Mouse (Mus musculus): ENCODE measurements around the gene Fam206a. TPM values are rescaled to one million over a fixed set of nuclear protein-coding genes. Genes with fewer than 3 reads are reported as not detected.

Fam206a gene
- polyA plus RNA-seq, 1 experiment from 2014 or later: 23.0 TPM

GRCm38 (mm10) chr4:56845896-56846533 is 43.9 kb downstream of the Fam206a start:
- peaks cover 3% of the 10 kb centered on the region; the same call in 1 of the 2 replicates for H3K9me3 ChIP-seq
- H3K4me1 ChIP-seq: peaks cover 5% of the 10 kb centered on the region
- H3K27me3 ChIP-seq: no peaks in the 10 kb centered on the region
- no peak for ATAC-seq (ENCODE audit: low FRiP score, low read depth)
- H3K4me2 ChIP-seq (replicated peaks): no peak overlapping the region
- 67% methylated on average over 12 of the region's 12 CpGs for WGBS
- no peak overlapping the region for H3K27ac ChIP-seq
- peaks cover 32% of the 10 kb centered on the region for H3K36me3 ChIP-seq
- no peak overlapping the region for H3K4me3 ChIP-seq
- H3K9ac ChIP-seq: no peak overlapping the region

GRCm38 (mm10) chr4:56847400-56847799 is 45.3 kb downstream of the Fam206a start:
- Histone ChIP-seq H3K27ac (no peak overlapping the region), H3K9me3 (peaks cover 3% of the 10 kb centered on the region; the same call in 1 of the 2 replicates), H3K4me2 (replicated peaks) (no peak overlapping the region), H3K4me1 (peaks cover 11% of the 10 kb centered on the region), H3K36me3 (peaks cover 22% of the 10 kb centered on the region), H3K4me3 (no peak overlapping the region), H3K9ac (no peak overlapping the region), H3K27me3 (no peaks in the 10 kb centered on the region)
- WGBS: 91% methylated on average over 3 of the region's 3 CpGs
- no peak for ATAC-seq (ENCODE audit: low FRiP score, low read depth)

GRCm38 (mm10) chr4:56848044-56848443 is 45.9 kb downstream of the Fam206a start:
- no peaks in the 10 kb centered on the region for H3K27me3 ChIP-seq
- ATAC-seq (ENCODE audit: low FRiP score, low read depth): no peak
- 88% methylated on average over 6 of the region's 6 CpGs for WGBS

GRCm38 (mm10) chr4:56850724-56851123 is 48.6 kb downstream of the Fam206a start:
- peaks cover 3% of the 10 kb centered on the region; the same call in 1 of the 2 replicates for H3K36me3 ChIP-seq
- H3K4me3 ChIP-seq: no peak overlapping the region
- H3K27ac ChIP-seq: peak overlapping the region; percentile 11; the same call in 1 of the 2 replicates
- peaks cover 23% of the 10 kb centered on the region for H3K4me1 ChIP-seq
- H3K9ac ChIP-seq: 0 out of 2 replicates have a peak overlapping the region, but pooled peaks have one; percentile 8
- no peak for ATAC-seq (ENCODE audit: low FRiP score, low read depth)
- no peaks in the 10 kb centered on the region for H3K9me3 ChIP-seq
- H3K27me3 ChIP-seq: no peaks in the 10 kb centered on the region
- no peak overlapping the region for H3K4me2 ChIP-seq (replicated peaks)
- WGBS: 35% methylated on average over 6 of the region's 6 CpGs

More at GRCm38 (mm10) chr4:56848044-56848443, 45.9 kb downstream of the Fam206a start:
- Histone ChIP-seq H3K9ac (no peak overlapping the region), H3K4me1 (peaks cover 16% of the 10 kb centered on the region), H3K27ac (no peak overlapping the region), H3K4me3 (no peak overlapping the region), H3K4me2 (replicated peaks) (no peak overlapping the region), H3K9me3 (peaks cover 3% of the 10 kb centered on the region; the same call in 1 of the 2 replicates), H3K36me3 (peaks cover 22% of the 10 kb centered on the region)

- WGBS: 92% methylated on average over 5 of the region's 5 CpGs
- Histone ChIP-seq H3K27me3 (no peaks in the 10 kb centered on the region), H3K27ac (no peak overlapping the region), H3K9ac (no peak overlapping the region), H3K4me2 (replicated peaks) (no peak overlapping the region), H3K36me3 (no peaks in the 10 kb centered on the region), H3K4me3 (no peak overlapping the region), H3K9me3 (no peaks in the 10 kb centered on the region), H3K4me1 (peaks cover 19% of the 10 kb centered on the region; the same call in 1 of the 2 replicates)
- ATAC-seq (ENCODE audit: low FRiP score, low read depth): no peak
These were observed 53.8 kb downstream of the Fam206a start for GRCm38 (mm10) chr4:56855935-56856334.

- Histone ChIP-seq H3K4me2 (replicated peaks) (no peak overlapping the region), H3K4me3 (no peak overlapping the region), H3K27me3 (no peaks in the 10 kb centered on the region), H3K36me3 (no peaks in the 10 kb centered on the region), H3K9ac (no peak overlapping the region), H3K9me3 (no peaks in the 10 kb centered on the region), H3K4me1 (peaks cover 15% of the 10 kb centered on the region; the same call in 1 of the 2 replicates), H3K27ac (no peak overlapping the region)
- 77% methylated on average over 8 of the region's 8 CpGs for WGBS
- ATAC-seq (ENCODE audit: low FRiP score, low read depth): no peak; the same call in 1 of the 2 replicates
These were observed 54.3 kb downstream of the Fam206a start for GRCm38 (mm10) chr4:56856371-56856949.

- H3K4me3 ChIP-seq: no peak overlapping the region
- H3K27me3 ChIP-seq: no peaks in the 10 kb centered on the region
- H3K9me3 ChIP-seq: no peaks in the 10 kb centered on the region
- ATAC-seq (ENCODE audit: low FRiP score, low read depth): no peak
- 75% methylated on average over 9 of the region's 9 CpGs for WGBS
- H3K4me2 ChIP-seq (replicated peaks): no peak overlapping the region
- no peak overlapping the region for H3K27ac ChIP-seq
- no peak overlapping the region; the same call in 1 of the 2 replicates for H3K9ac ChIP-seq
- peaks cover 12% of the 10 kb centered on the region for H3K4me1 ChIP-seq
- H3K36me3 ChIP-seq: no peaks in the 10 kb centered on the region
These were observed 56.6 kb downstream of the Fam206a start for GRCm38 (mm10) chr4:56858733-56859132.

Other genes starting within 250 kb of the Fam206a start
- gene Gm26657, start 62.3 kb upstream of the Fam206a start, polyA plus RNA-seq (2015; fragmentation: Nextera tagmentation; extraction: Ambion mirVana): not detected in 2 replicates
- not detected in 2 replicates for gene Actl7b, start 60.9 kb upstream of the Fam206a start, polyA plus RNA-seq (2015; fragmentation: Nextera tagmentation; extraction: Ambion mirVana)
- not detected in 2 replicates for gene Actl7a, start 58.9 kb upstream of the Fam206a start, polyA plus RNA-seq (2015; fragmentation: Nextera tagmentation; extraction: Ambion mirVana)
- 60.6 and 60.9 TPM in 2 replicates for gene Elp1, start within 50 bp of the Fam206a start, polyA plus RNA-seq (2015; fragmentation: Nextera tagmentation; extraction: Ambion mirVana)
- 31.2 and 31.7 TPM in 2 replicates for gene Ctnnal1, start 62.8 kb downstream of the Fam206a start, polyA plus RNA-seq (2015; fragmentation: Nextera tagmentation; extraction: Ambion mirVana)
- 10.0 and 11.6 TPM in 2 replicates for gene Tmem245, start 145.1 kb downstream of the Fam206a start, polyA plus RNA-seq (2015; fragmentation: Nextera tagmentation; extraction: Ambion mirVana)
- 3.0 and 3.4 TPM in 2 replicates for gene Frrs1l, start 188.0 kb downstream of the Fam206a start, polyA plus RNA-seq (2015; fragmentation: Nextera tagmentation; extraction: Ambion mirVana)